Mouse (Mus musculus) cerebellum, adult 18-20 months (tissue): ENCODE results near the gene Camkk2.

Experiments
- DNase-seq, 2 experiments: peaks; one replicate each; pipeline ENCODE4 v3.0.0; 2021

Camkk2 gene

DNA sequence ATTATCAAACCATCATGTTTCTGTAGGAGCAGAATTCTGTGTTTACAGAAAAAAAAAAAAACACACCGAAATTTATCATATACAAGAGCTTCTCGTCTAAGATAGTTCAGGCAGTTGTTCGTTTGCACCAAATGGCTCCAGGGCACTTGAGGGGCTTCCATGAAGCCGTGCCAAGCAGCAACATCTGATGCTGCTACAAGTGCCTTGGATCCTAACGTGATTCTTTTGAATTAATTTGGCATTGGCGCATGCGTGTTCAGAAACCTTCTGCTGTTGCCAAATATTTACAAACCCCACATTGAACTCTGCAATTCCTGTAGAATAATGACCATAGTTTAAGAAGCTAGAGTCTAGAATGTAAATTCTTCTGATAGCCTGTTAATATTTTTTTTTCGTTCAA, 83.7 kb downstream of the Camkk2 start:
- no peak for DNase-seq

DNA sequence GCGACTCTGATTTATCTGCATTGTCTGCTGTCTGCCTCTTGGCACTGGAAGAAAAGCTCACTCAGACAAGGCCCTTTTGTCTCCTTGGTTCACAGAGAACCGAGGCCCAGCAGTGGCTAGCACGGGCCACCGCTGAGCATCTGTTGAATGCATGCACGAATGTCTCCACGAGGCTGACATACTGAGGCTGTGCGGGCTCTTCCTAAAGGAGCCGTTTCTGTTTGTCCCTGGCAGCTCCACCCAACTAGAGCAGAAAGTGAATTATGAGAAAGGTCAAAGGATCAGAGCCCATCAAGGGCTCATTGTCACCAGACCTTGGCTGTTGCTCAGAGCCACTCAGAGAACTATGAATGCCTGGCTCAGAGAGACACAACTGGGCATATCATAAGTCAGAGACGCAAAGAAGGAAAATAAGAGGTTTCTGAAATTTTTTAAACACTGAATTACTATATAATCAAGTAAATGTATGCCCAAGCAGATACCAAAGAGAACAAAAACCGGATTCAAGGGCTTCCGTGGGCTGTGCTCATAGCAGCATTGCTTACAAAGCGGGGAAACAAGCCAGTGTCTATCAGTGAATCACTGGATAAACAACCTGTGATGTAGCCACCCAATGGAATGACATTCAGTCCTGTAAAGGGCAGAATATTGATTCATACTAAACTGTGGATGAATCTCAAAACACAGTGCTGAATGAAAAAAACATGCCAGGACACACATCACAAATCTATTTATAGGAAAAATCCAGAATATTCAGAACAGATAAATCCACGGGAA, 85.6 kb downstream of the Camkk2 start:
- no peak for DNase-seq

DNA sequence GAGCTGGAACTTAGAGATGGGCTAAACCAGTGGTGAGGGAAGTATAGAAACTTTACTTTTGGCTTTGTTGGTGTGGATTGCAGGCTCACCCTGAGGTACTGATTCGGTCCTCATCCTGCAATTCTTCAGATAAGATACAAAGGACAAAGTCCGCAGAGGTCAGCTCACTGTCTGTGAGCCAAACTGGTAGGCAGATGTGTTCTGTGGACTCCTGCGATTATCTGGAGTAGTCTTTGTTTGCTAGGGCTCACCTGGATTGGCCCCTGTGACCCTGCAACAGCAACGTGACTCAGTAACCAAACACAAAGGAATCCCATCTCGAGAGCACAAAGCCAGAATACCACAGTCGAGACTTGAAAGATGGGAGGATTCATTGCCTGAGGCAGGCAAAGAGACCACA, 88.7 kb downstream of the Camkk2 start:
- DNase-seq: no peak

DNA sequence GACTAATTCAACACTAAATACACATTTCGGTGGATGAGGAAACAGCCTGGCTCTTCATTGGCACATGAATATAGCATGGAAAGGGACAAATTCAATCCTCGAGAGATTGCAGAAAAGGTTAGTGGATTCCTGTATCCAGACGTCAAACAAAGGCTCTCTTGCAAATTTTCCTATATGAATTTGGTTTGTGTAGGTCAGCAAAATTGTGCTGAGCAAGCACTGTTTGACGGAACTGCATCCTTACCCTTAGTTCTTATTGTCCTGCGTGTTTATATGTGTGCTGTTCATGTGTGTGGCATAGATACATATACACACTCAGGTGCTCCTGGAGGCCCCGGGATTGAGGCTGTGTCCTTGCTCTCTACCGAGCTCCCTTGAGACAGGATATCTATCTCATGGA, 90.1 kb downstream of the Camkk2 start:
- no peak for DNase-seq

DNA sequence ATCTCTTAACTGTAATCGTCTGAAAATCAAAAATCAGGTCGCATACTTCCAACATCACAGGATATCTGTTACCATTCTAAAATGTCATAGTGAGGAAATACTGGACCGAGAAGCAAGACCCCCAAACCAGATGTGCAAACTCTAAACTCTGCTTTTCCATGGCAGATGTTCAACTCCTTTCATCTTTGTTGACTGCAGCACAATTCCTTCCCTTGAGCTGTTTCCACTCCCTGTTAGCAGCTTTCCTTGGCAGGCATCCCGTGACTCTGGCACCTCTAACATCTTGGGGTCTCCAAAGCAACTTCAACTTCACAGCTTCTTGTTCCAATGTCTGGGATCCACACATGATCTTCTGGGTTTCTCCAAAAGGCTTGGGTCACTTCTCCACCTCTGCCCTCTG, 91.8 kb downstream of the Camkk2 start:
- no peak for DNase-seq

GRCm38 (mm10) chr5:122683926-122684325, 95.3 kb downstream of the Camkk2 start:
- DNase-seq: no peak

DNA sequence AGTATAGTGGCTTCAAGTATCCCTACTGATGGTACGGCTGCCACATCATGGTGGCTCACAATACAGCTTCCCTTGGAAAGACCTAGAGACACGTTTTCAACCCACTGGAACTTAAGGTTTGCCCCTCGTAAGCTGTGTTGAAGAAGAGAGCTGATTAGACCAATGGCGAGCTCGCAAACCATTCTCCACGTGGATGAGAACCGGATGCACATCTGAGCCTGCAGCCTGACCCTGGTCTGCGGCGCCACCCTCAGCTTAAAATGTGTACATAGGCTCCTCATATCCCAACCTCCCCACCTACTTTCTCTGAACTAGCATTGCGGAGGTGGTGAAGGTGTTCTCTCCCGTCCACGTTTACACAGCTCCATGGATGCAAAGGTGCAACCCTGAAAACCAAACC, 97.9 kb downstream of the Camkk2 start:
- DNase-seq: no peak
